Mouse (Mus musculus): ENCODE data around the gene Apod. TPM values are rescaled to one million over a fixed set of nuclear protein-coding genes. Genes with fewer than 3 reads are reported as not detected.
"Not testable (repeated sequence)": the region's sequence is repeated elsewhere in the genome, so short reads cannot be mapped to it uniquely, and the experiment has no call there.

The Apod gene
- polyA plus RNA-seq, 1 experiment from 2014 or later = not detected

DNA sequence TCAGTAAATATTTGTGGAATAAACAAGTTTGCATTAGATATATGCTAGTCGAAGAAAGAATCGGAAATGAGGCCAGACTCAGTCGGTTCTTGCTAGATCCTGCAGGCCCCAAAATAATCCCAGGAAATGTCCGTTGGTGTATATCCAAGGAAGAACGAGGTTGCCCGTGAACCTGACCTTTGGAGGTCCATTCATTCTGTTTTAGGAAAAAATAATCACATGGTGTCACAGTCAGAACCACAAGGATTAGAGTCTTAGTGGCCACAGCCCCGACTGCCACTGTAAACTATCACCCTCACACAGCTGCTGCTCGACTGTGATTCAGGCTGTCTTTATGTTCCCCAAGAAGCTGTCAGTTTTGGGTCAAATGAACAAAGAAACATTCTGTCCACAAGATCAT, 12.8 kb upstream of the Apod start:
- no peaks in the 10 kb centered on the region for H3K27me3 ChIP-seq (ENCODE audit: control insufficient read depth, insufficient read depth, low read depth, low read length)
- H3K4me2 ChIP-seq (ENCODE audit: low read depth, low read length) = no peak overlapping the region
- WGBS (ENCODE audit: insufficient replicate concordance) = 54% methylated on average over 8 of the region's 8 CpGs
- no peaks in the 10 kb centered on the region for H3K9me3 ChIP-seq (replicated peaks; ENCODE audit: control insufficient read depth, low read length)
- no peaks in the 10 kb centered on the region for H3K4me1 ChIP-seq (ENCODE audit: control insufficient read depth, low read depth, low read length)
- no peak overlapping the region for H3K27ac ChIP-seq (ENCODE audit: low read length)
- no peaks in the 10 kb centered on the region for H3K36me3 ChIP-seq (ENCODE audit: control insufficient read depth, insufficient read depth)
- no peak overlapping the region for H3K9ac ChIP-seq (ENCODE audit: low read depth, low read length)
- H3K4me3 ChIP-seq (ENCODE audit: low read depth, low read length) = no peak overlapping the region
- ATAC-seq (ENCODE audit: low read depth) = no peak

DNA sequence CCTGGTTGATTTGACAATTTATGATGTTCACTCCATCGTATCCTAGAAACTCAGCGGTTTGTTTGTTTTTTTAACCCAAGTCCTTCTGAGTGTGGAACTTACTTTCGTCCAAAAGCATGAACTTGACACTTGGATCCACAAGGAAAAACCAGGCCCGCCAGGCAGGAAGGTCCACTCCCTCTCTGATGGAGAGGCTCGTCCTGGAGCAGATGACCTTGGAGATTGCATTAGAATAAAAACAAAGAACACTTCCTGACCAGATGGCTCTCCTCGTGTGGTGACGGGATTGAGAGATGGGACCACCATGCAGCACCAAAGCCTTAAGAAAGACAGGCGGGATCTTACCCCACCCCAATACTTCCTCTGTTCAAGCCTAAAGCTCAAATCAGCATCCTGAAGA, 12.1 kb upstream of the Apod start:
- no peak for ATAC-seq (ENCODE audit: low read depth)
- WGBS (ENCODE audit: insufficient replicate concordance) = 51% methylated on average over 8 of the region's 8 CpGs
- no peak overlapping the region for H3K4me2 ChIP-seq (ENCODE audit: low read depth, low read length)
- H3K4me1 ChIP-seq (ENCODE audit: control insufficient read depth, low read depth, low read length) = no peaks in the 10 kb centered on the region
- no peaks in the 10 kb centered on the region for H3K27me3 ChIP-seq (ENCODE audit: control insufficient read depth, insufficient read depth, low read depth, low read length)
- no peaks in the 10 kb centered on the region for H3K9me3 ChIP-seq (replicated peaks; ENCODE audit: control insufficient read depth, low read length)
- H3K9ac ChIP-seq (ENCODE audit: low read depth, low read length) = no peak overlapping the region
- no peak overlapping the region for H3K27ac ChIP-seq (ENCODE audit: low read length)
- no peak overlapping the region for H3K4me3 ChIP-seq (ENCODE audit: low read depth, low read length)
- H3K36me3 ChIP-seq (ENCODE audit: control insufficient read depth, insufficient read depth) = no peaks in the 10 kb centered on the region

DNA sequence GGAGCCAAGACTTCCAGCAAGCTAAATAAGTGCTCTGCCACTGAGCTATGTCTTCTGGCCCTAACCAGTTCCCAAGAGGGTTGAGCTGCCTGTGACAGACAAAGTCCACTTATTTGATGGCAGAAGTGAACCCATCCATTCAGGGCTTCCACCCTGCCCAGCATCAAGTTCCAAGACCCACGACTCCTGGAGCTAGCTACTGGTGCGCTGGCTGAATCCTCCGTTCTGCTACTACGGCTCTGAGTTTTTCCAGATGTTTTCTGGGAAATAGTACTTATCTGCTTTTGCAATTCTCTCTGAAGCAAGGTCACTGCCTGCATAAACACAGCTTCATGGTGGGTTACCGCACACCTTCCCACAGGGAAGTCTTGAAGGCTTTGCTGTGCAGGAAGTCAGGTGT, 11.4 kb upstream of the Apod start:
- Histone ChIP-seq H3K36me3 (ENCODE audit: control insufficient read depth, insufficient read depth) (no peaks in the 10 kb centered on the region), H3K27ac (ENCODE audit: low read length) (no peak overlapping the region), H3K9me3 (replicated peaks; ENCODE audit: control insufficient read depth, low read length) (no peaks in the 10 kb centered on the region), H3K27me3 (ENCODE audit: control insufficient read depth, insufficient read depth, low read depth, low read length) (no peaks in the 10 kb centered on the region), H3K4me3 (ENCODE audit: low read depth, low read length) (no peak overlapping the region), H3K4me1 (ENCODE audit: control insufficient read depth, low read depth, low read length) (no peaks in the 10 kb centered on the region), H3K4me2 (ENCODE audit: low read depth, low read length) (no peak overlapping the region), H3K9ac (ENCODE audit: low read depth, low read length) (no peak overlapping the region)
- WGBS (ENCODE audit: insufficient replicate concordance) = 73% methylated on average over 5 of the region's 5 CpGs
- no peak for ATAC-seq (ENCODE audit: low read depth)

DNA sequence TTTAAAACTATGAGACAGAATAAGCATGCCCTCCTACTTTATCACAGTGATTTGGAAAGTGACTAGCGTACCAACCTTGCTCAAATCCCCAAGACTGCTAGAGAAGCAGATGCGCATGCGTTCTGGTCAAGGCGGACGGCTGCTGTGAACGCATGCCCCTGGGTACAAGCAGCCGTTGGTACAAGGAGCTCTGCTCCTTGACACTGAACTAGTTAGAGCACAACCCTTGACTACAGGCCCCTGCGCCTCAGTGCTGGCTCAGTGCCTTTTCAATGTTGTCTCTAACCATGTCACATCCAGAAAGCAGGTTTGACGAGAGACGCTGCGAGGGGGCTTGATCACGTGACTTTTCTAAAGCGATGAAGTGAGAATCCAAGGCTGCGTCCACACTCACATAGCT, 10.5 kb upstream of the Apod start:
- ATAC-seq (ENCODE audit: low read depth) = no peak
- Histone ChIP-seq H3K9me3 (replicated peaks; ENCODE audit: control insufficient read depth, low read length) (no peaks in the 10 kb centered on the region), H3K27me3 (ENCODE audit: control insufficient read depth, insufficient read depth, low read depth, low read length) (no peaks in the 10 kb centered on the region), H3K4me3 (ENCODE audit: low read depth, low read length) (no peak overlapping the region), H3K4me2 (ENCODE audit: low read depth, low read length) (no peak overlapping the region), H3K27ac (ENCODE audit: low read length) (no peak overlapping the region), H3K9ac (ENCODE audit: low read depth, low read length) (no peak overlapping the region), H3K4me1 (ENCODE audit: control insufficient read depth, low read depth, low read length) (no peaks in the 10 kb centered on the region), H3K36me3 (ENCODE audit: control insufficient read depth, insufficient read depth) (no peaks in the 10 kb centered on the region)
- 80% methylated on average over 14 of the region's 14 CpGs for WGBS (ENCODE audit: insufficient replicate concordance)

DNA sequence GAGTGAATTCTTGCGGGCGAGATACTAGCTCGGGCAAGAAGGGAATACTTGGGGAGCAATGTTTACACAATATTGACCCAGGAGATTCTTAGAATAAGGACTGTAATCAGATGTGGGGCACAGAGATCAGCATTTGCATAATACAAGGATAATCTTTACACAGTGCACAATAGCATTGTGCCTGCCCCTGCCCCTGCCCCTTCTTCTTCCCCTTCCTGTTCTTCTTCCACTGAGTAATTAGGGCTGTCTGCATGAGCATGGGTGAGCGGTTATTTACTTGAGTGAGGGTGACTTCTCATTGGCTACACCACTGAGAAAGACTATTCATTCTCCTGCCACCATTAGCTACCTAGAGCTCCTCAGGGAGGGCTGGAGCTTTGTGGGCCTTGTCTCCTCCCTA, 6.9 kb upstream of the Apod start:
- Histone ChIP-seq H3K9ac (ENCODE audit: low read depth, low read length) (no peak overlapping the region), H3K27me3 (ENCODE audit: control insufficient read depth, insufficient read depth, low read depth, low read length) (no peaks in the 10 kb centered on the region), H3K9me3 (replicated peaks; ENCODE audit: control insufficient read depth, low read length) (no peaks in the 10 kb centered on the region), H3K27ac (ENCODE audit: low read length) (no peak overlapping the region), H3K4me1 (ENCODE audit: control insufficient read depth, low read depth, low read length) (no peaks in the 10 kb centered on the region), H3K36me3 (ENCODE audit: control insufficient read depth, insufficient read depth) (no peaks in the 10 kb centered on the region), H3K4me2 (ENCODE audit: low read depth, low read length) (no peak overlapping the region), H3K4me3 (ENCODE audit: low read depth, low read length) (no peak overlapping the region)
- WGBS (ENCODE audit: insufficient replicate concordance) = 65% methylated on average over 4 of the region's 4 CpGs
- ATAC-seq (ENCODE audit: low read depth) = no peak

DNA sequence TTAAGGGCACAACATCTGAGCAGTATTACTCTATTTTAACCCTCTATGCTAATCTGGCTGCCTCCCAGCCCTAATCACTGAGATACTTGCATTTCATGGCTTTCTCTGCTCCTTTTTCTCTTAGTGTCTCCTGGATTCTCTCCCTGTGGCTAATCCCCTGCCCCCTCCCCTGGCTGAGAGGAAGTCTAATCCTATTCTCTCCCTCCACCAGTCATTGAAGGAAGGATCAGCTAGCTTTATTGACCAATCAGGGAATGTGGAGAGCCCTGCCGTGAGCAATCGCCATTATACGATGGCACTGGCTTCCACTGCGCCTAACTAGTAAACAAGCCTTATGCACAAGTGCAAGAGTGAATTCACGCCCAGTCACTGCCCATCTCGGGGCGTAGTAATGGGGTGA, 6.3 kb upstream of the Apod start:
- WGBS (ENCODE audit: insufficient replicate concordance) = 68% methylated on average over 7 of the region's 7 CpGs
- H3K9me3 ChIP-seq (replicated peaks; ENCODE audit: control insufficient read depth, low read length) = no peaks in the 10 kb centered on the region

DNA sequence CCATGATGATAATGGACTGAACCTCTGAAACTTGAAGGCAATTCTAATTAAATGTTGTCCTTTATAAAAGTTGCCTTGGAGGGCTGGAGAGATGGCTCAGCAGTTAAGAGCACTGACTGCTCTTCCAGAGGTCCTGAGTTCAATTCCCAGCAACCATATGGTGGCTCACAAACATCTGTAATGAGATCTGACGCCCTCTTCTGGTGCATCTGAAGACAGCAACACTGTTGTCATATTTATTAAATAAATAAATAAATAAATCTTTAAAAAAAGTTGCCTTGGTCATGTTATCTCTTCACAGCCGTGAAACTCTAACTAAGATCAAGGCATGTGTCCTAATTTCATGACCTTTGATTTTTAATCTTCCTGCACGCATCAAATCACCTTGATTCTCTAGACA, 5.1 kb upstream of the Apod start:
- ATAC-seq (ENCODE audit: low read depth); H3K4me1 ChIP-seq (ENCODE audit: control insufficient read depth, low read depth, low read length); H3K27ac ChIP-seq (ENCODE audit: low read length); H3K27me3 ChIP-seq (ENCODE audit: control insufficient read depth, insufficient read depth, low read depth, low read length); H3K9ac ChIP-seq (ENCODE audit: low read depth, low read length); H3K36me3 ChIP-seq (ENCODE audit: control insufficient read depth, insufficient read depth); H3K9me3 ChIP-seq (replicated peaks; ENCODE audit: control insufficient read depth, low read length); H3K4me3 ChIP-seq (ENCODE audit: low read depth, low read length); H3K4me2 ChIP-seq (ENCODE audit: low read depth, low read length): not testable (repeated sequence)
- 45% methylated on average over 3 of the region's 3 CpGs for WGBS (ENCODE audit: insufficient replicate concordance)

More for the DNA sequence above, 6.3 kb upstream of the Apod start:
- Histone ChIP-seq H3K4me3 (ENCODE audit: low read depth, low read length) (no peak overlapping the region), H3K9ac (ENCODE audit: low read depth, low read length) (no peak overlapping the region), H3K27me3 (ENCODE audit: control insufficient read depth, insufficient read depth, low read depth, low read length) (no peaks in the 10 kb centered on the region), H3K27ac (ENCODE audit: low read length) (no peak overlapping the region), H3K36me3 (ENCODE audit: control insufficient read depth, insufficient read depth) (no peaks in the 10 kb centered on the region), H3K4me2 (ENCODE audit: low read depth, low read length) (no peak overlapping the region), H3K4me1 (ENCODE audit: control insufficient read depth, low read depth, low read length) (no peaks in the 10 kb centered on the region)
- ATAC-seq (ENCODE audit: low read depth) = no peak

DNA sequence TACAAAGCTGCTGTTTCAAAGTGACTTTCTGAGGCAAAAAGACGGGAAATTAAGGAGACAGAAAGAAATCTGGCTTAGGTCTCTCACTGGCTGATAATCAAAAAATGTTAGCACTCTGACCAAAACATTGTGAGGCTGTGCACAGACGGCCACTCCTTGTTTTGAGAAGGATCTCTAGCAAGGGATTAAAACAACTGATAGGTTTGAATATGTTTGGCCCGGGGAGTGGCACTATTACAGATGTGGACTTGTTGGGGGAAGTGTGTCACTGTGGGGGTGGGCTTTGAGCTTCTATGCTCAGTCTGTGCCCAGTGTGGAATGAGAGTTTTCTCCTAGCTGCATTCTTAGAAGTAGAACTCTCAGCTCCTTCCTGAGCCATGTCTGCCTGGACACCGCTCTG, 4.7 kb upstream of the Apod start:
- WGBS (ENCODE audit: insufficient replicate concordance) = 53% methylated on average over 4 of the region's 4 CpGs
- Histone ChIP-seq H3K4me1 (ENCODE audit: control insufficient read depth, low read depth, low read length) (no peaks in the 10 kb centered on the region), H3K9ac (ENCODE audit: low read depth, low read length) (no peak overlapping the region), H3K27me3 (ENCODE audit: control insufficient read depth, insufficient read depth, low read depth, low read length) (no peaks in the 10 kb centered on the region), H3K27ac (ENCODE audit: low read length) (no peak overlapping the region), H3K4me3 (ENCODE audit: low read depth, low read length) (no peak overlapping the region), H3K9me3 (replicated peaks; ENCODE audit: control insufficient read depth, low read length) (no peaks in the 10 kb centered on the region), H3K36me3 (ENCODE audit: control insufficient read depth, insufficient read depth) (no peaks in the 10 kb centered on the region), H3K4me2 (ENCODE audit: low read depth, low read length) (no peak overlapping the region)
- ATAC-seq (ENCODE audit: low read depth) = no peak

DNA sequence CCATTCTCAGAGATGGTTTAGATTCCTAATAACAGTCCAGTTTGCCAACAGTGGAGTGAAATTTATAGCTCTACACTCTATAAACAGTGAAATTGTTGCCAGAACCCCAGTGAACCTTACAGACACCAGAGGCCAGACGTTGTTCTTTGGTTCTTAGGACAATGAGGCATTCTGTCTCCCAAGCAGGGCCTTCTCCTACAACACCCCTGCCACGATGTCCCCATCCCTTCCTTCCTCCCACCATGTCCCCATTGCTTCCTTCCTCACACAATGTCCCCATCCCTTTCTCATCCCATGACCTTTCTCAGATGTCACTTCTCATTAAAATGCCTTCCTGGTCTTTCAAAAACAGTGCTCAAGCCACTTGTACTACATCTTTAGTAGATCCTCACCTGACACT, 3.8 kb upstream of the Apod start:
- H3K4me3 ChIP-seq (ENCODE audit: low read depth, low read length) = no peak overlapping the region
- H3K4me1 ChIP-seq (ENCODE audit: control insufficient read depth, low read depth, low read length) = no peaks in the 10 kb centered on the region
- WGBS (ENCODE audit: insufficient replicate concordance) = 29% methylated on average over 2 of the region's 2 CpGs
- no peak for ATAC-seq (ENCODE audit: low read depth)
- no peak overlapping the region for H3K9ac ChIP-seq (ENCODE audit: low read depth, low read length)
- H3K4me2 ChIP-seq (ENCODE audit: low read depth, low read length) = no peak overlapping the region
- no peaks in the 10 kb centered on the region for H3K9me3 ChIP-seq (replicated peaks; ENCODE audit: control insufficient read depth, low read length)
- H3K27ac ChIP-seq (ENCODE audit: low read length) = no peak overlapping the region
- no peaks in the 10 kb centered on the region for H3K36me3 ChIP-seq (ENCODE audit: control insufficient read depth, insufficient read depth)
- no peaks in the 10 kb centered on the region for H3K27me3 ChIP-seq (ENCODE audit: control insufficient read depth, insufficient read depth, low read depth, low read length)
